ENCODE assay signal across 8 mouse cellular contexts in the genomic region with DNA sequence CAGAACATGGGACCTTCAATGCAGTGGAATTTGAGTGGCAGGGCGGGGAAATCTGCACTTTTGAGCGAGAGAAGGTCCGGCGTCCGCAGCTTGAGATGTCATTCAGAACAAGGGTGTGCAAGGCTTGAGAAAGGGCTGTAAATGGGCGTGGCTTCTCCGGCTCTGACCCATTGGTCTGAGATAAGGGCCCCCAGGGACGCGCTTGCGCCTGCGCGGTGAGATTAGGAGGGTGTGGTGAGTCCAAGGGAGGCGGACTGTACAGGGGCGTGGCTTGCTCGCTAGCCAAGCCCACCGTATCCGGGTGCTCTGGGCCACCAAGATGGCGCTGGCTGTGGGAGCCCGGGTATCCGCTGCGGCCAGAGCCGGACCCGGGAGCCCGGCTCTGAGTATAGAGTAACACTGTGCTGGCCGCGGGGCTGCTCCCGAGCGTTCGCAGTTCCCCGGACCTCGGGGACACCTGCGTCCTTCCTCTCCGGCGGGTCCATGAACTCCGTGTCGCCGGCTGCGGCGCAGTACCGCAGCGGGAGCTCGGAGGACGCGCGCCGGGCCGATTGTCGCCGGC. TPM values are rescaled to one million over a fixed set of nuclear protein-coding genes. Genes with fewer than 3 reads are reported as not detected.
A peak's percentile ranks its signal among the peaks of the same experiment; 100 is the strongest.
DNase-seq lines count a peak whose midpoint lies in the region; ATAC-seq lines count a peak whose summit lies in the region.

Gene Atg4d, plus strand, starts transcription at position 294 of the 562 bp plus-strand sequence.

- H3K4me2 ChIP-seq in heart, embryonic 13.5 days, result peak within 1 kb of the TSS; percentile 84
- H3K4me2 ChIP-seq in liver, embryonic 12.5 days, result peak within 1 kb of the TSS; percentile 83
- H3K4me2 ChIP-seq in stomach, embryonic 15.5 days, result peak within 1 kb of the TSS; percentile 62

- H3K27me3 ChIP-seq in heart, embryonic 13.5 days (replicated peaks), result no peaks in the 10 kb centered on the region
- no peaks in the 10 kb centered on the region for H3K27me3 ChIP-seq in liver, embryonic 12.5 days (replicated peaks)
- H3K27me3 ChIP-seq in stomach, embryonic 15.5 days (replicated peaks), result no peaks in the 10 kb centered on the region

- no peaks in the 10 kb centered on the region for H3K9me3 ChIP-seq in heart, embryonic 13.5 days
- H3K9me3 ChIP-seq in liver, embryonic 12.5 days (replicated peaks), result no peaks in the 10 kb centered on the region
- no peaks in the 10 kb centered on the region for H3K9me3 ChIP-seq in stomach, embryonic 15.5 days

- peak; percentile 99 for ATAC-seq in heart, embryonic 13.5 days (ENCODE audit: extremely low read depth, insufficient number of reproducible peaks, low FRiP score, low TSS enrichment)
- peak; percentile 92 for ATAC-seq in liver, embryonic 12.5 days
- ATAC-seq in stomach, embryonic 15.5 days (ENCODE audit: insufficient read depth, low FRiP score, low read depth), result peak; percentile 97

- peak within 1 kb of the TSS; percentile 91 for H3K9ac ChIP-seq in heart, embryonic 13.5 days
- peak within 1 kb of the TSS; percentile 98 for H3K9ac ChIP-seq in liver, embryonic 12.5 days
- peak within 1 kb of the TSS; percentile 84 for H3K9ac ChIP-seq in stomach, embryonic 15.5 days

- under 1% methylated on average over 49 of the region's 49 CpGs for WGBS in heart, embryonic 13.5 days
- under 1% methylated on average over 49 of the region's 49 CpGs for WGBS in liver, embryonic 12.5 days (ENCODE audit: insufficient replicate concordance)
- WGBS in stomach, embryonic 15.5 days, result under 1% methylated on average over 49 of the region's 49 CpGs

- H3K27ac ChIP-seq in brown adipose tissue, adult 24 weeks (replicated peaks; ENCODE audit: low read depth, low read length), result peak within 1 kb of the TSS; percentile 36
- peak within 1 kb of the TSS; percentile 83 for H3K27ac ChIP-seq in heart, embryonic 13.5 days (replicated peaks)
- peak within 1 kb of the TSS; percentile 100 for H3K27ac ChIP-seq in liver, embryonic 12.5 days
- peak within 1 kb of the TSS; percentile 83 for H3K27ac ChIP-seq in stomach, embryonic 15.5 days

- peaks cover 6% of the 10 kb centered on the region for H3K4me1 ChIP-seq in brown adipose tissue, adult 24 weeks (ENCODE audit: control insufficient read depth, insufficient read depth, insufficient read length, low read length)
- peaks cover 31% of the 10 kb centered on the region for H3K4me1 ChIP-seq in heart, embryonic 13.5 days
- peaks cover 69% of the 10 kb centered on the region for H3K4me1 ChIP-seq in liver, embryonic 12.5 days
- H3K4me1 ChIP-seq in stomach, embryonic 15.5 days, result peaks cover 19% of the 10 kb centered on the region

- peak; percentile 95 for DNase-seq in CD4-positive, CD25-positive, alpha-beta regulatory T cell, adult 2 months (ENCODE audit: low read depth, low spot score)
- DNase-seq in fat pad, adult 2 months (ENCODE audit: extremely low read depth, low read depth, low spot score), result peak; percentile 40
- DNase-seq in kidney, postnatal 10 days, result peak; percentile 99
- DNase-seq in natural killer cell, adult 2 months (ENCODE audit: low spot score in 2 of 2), result peak; percentile 97 to 98

- H3K4me3 ChIP-seq in brown adipose tissue, adult 24 weeks (ENCODE audit: insufficient read depth, low read depth, low read length), result peak within 1 kb of the TSS; percentile 79
- peak within 1 kb of the TSS; percentile 79 for H3K4me3 ChIP-seq in heart, embryonic 13.5 days
- peak within 1 kb of the TSS; percentile 98 for H3K4me3 ChIP-seq in liver, embryonic 12.5 days
- peak within 1 kb of the TSS; percentile 88 for H3K4me3 ChIP-seq in stomach, embryonic 15.5 days (replicated peaks)

- H3K36me3 ChIP-seq in heart, embryonic 13.5 days, result peaks cover 34% of the 10 kb centered on the region
- H3K36me3 ChIP-seq in liver, embryonic 12.5 days, result peaks cover 39% of the 10 kb centered on the region
- peaks cover 18% of the 10 kb centered on the region for H3K36me3 ChIP-seq in stomach, embryonic 15.5 days

RNA-seq across cellular contexts. Expression of gene Atg4d, which starts in this region (rescaled TPM):
- polyA plus RNA-seq in brown adipose tissue, adult 24 weeks (2012; ENCODE audit: insufficient read depth, insufficient read length, missing spikeins), result 23.5 and 23.7 TPM in 2 replicates
- polyA plus RNA-seq in heart, embryonic 13.5 days (2015; fragmentation: Nextera tagmentation; extraction: Ambion mirVana), result 41.6 and 51.4 TPM in 2 replicates
- 85.7 and 85.9 TPM in 2 replicates for polyA plus RNA-seq in liver, embryonic 12.5 days (2016; fragmentation: Nextera tagmentation; extraction: Ambion mirVana)
- 49.9 and 51.3 TPM in 2 replicates for polyA plus RNA-seq in stomach, embryonic 15.5 days (2015; fragmentation: Nextera tagmentation; extraction: Ambion mirVana)

Comparison
In these comparisons a context has a peak if more than half of its experiments do, and no peak if none do; other contexts are left out.
1. Peak in every context shown above with its lines: DNase-seq, ATAC-seq, H3K4me3 ChIP-seq and H3K27ac ChIP-seq.
2. DNase-seq: peak in every context shown above with its lines; median percentile 99 in kidney, postnatal 10 days; 98 in natural killer cell, adult 2 months; 95 in CD4-positive, CD25-positive, alpha-beta regulatory T cell, adult 2 months; 40 in fat pad, adult 2 months.
3. H3K27ac ChIP-seq: peak in every context shown above with its lines; median percentile 100 in liver, embryonic 12.5 days; 83 in heart, embryonic 13.5 days; 83 in stomach, embryonic 15.5 days; 36 in brown adipose tissue, adult 24 weeks.